Mouse (Mus musculus): Measurements from ENCODE around the gene Osbpl8. TPM values are rescaled to one million over a fixed set of nuclear protein-coding genes. Genes with fewer than 3 reads are reported as not detected.
"Not testable (repeated sequence)": the region's sequence is repeated elsewhere in the genome, so short reads cannot be mapped to it uniquely, and the experiment has no call there.

The Osbpl8 gene
- total and polyA plus RNA-seq, 3 experiments = 12.9 to 26.4 (median 23.4) TPM

DNA sequence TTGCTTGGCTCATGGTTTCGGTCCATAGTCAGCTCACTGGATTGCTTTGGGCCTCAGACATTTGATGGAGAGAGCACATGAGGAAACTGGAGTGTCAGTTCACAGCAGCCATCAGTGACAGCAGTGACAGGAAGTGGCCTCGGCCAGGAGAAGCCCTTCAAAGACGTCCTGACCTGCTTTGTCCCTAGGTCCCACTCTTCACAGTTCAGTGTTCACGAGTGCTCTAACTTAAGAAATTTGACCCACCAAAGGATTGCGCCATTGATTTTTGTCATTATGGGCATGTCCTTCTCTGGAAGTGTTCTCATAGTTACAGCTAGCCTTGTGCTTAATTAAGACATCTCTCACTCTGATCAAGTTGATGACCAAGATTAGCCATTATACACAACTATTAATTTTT, 34.2 kb downstream of the Osbpl8 start:
- H3K27me3 ChIP-seq (replicated peaks); DNase-seq (ENCODE audit: extremely low read depth); H3K9me3 ChIP-seq (replicated peaks; ENCODE audit: low read length); H3K4me1 ChIP-seq (ENCODE audit: control insufficient read depth in 1 of 2, insufficient read depth in 2 of 2); in situ Hi-C loops (cut with MboI; ENCODE audit: low pct_ligation_motif_present, low pct_unique_long_range_greater_than_20kb, low sequenced_read_pairs); H3K4me2 ChIP-seq (ENCODE audit: insufficient read depth, low read depth, poor library complexity, severe bottlenecking); H3K9ac ChIP-seq (ENCODE audit: insufficient read depth, low read depth); dilution Hi-C loops (cut with MboI; ENCODE audit: extremely low pct_ligation_motif_present, extremely low pct_unique_long_range_greater_than_20kb, low sequenced_read_pairs); H3K4me3 ChIP-seq (replicated peaks in 1 of 3; ENCODE audit: low read depth in 2 of 3, low read length in 2 of 3, poor library complexity in 1 of 3); H3K27ac ChIP-seq (ENCODE audit: insufficient read depth, low read depth): not testable (repeated sequence)
- peaks cover 8 to 35% of the 10 kb centered on the region in 2 experiments for H3K36me3 ChIP-seq (replicated peaks in 1 of 2; ENCODE audit: control insufficient read depth in 1 of 2, insufficient read depth in 1 of 2, low read length in 1 of 2)
- peaks cover 29% of the 10 kb centered on the region for H3K79me2 ChIP-seq (replicated peaks; ENCODE audit: control insufficient read depth, extremely low read depth, insufficient read depth, poor library complexity, severe bottlenecking)

GRCm38 (mm10) chr10:111201120-111201519, 36.6 kb downstream of the Osbpl8 start:
- Histone ChIP-seq H3K9me3 (replicated peaks; ENCODE audit: low read length) (no peaks in the 10 kb centered on the region), H3K4me3 (replicated peaks in 1 of 3; ENCODE audit: low read depth in 2 of 3, low read length in 2 of 3, poor library complexity in 1 of 3) (no peak overlapping the region), H3K27me3 (replicated peaks) (no peaks in the 10 kb centered on the region), H3K27ac (ENCODE audit: insufficient read depth, low read depth) (no peak overlapping the region), H3K4me1 (ENCODE audit: control insufficient read depth in 1 of 2, insufficient read depth in 2 of 2) (no peaks in the 10 kb centered on the region), H3K9ac (ENCODE audit: insufficient read depth, low read depth) (no peak overlapping the region), H3K4me2 (ENCODE audit: insufficient read depth, low read depth, poor library complexity, severe bottlenecking) (no peak overlapping the region), H3K79me2 (replicated peaks; ENCODE audit: control insufficient read depth, extremely low read depth, insufficient read depth, poor library complexity, severe bottlenecking) (peaks cover 18% of the 10 kb centered on the region), H3K36me3 (replicated peaks in 1 of 2; ENCODE audit: control insufficient read depth in 1 of 2, insufficient read depth in 1 of 2, low read length in 1 of 2) (peaks cover 8 to 38% of the 10 kb centered on the region in 2 experiments)
- no peak for TF ChIP-seq TCF12 (IDR thresholded peaks at IDR 0.05; ENCODE audit: low read depth, low read length)
- no peak for TF ChIP-seq PAX5 (IDR thresholded peaks at IDR 0.05; ENCODE audit: low read length)
- no peak for TF ChIP-seq KAT2A (IDR thresholded peaks at IDR 0.05; ENCODE audit: insufficient replicate concordance, low read length)
- no peak for TF ChIP-seq TBP (conservative IDR thresholded peaks at IDR 0.05; ENCODE audit: low read depth, low read length)
- TF ChIP-seq ZNF384 (IDR thresholded peaks at IDR 0.05; ENCODE audit: low read depth, low read length) = no peak
- no peak for TF ChIP-seq UBTF (IDR thresholded peaks at IDR 0.05; ENCODE audit: low read depth, low read length)
- no peak for TF ChIP-seq RAD21 (IDR thresholded peaks at IDR 0.05; ENCODE audit: low read depth, low read length)
- TF ChIP-seq JUND (conservative IDR thresholded peaks at IDR 0.05; ENCODE audit: low read depth, low read length) = no peak
- TF ChIP-seq NRF1 (IDR thresholded peaks at IDR 0.05; ENCODE audit: low read depth, low read length) = no peak
- TF ChIP-seq GABPA (IDR thresholded peaks at IDR 0.05; ENCODE audit: insufficient replicate concordance, low read depth, low read length) = no peak
- no peak for TF ChIP-seq IRF4 (IDR thresholded peaks at IDR 0.05; ENCODE audit: low read depth, low read length)
- no peak for TF ChIP-seq CTCF (conservative IDR thresholded peaks at IDR 0.05 in 1 of 2, IDR thresholded peaks at IDR 0.05 in 1 of 2; ENCODE audit: low read depth in 2 of 2, low read length in 2 of 2)
- no peak for TF ChIP-seq MXI1 (IDR thresholded peaks at IDR 0.05; ENCODE audit: low read depth, low read length)
- TF ChIP-seq BHLHE40 (IDR thresholded peaks at IDR 0.05; ENCODE audit: low read depth, low read length) = no peak
- TF ChIP-seq HCFC1 (IDR thresholded peaks at IDR 0.05; ENCODE audit: low read depth, low read length) = no peak
- TF ChIP-seq ELF1 (IDR thresholded peaks at IDR 0.05; ENCODE audit: low read depth, low read length) = no peak
- TF ChIP-seq JUN (IDR thresholded peaks at IDR 0.05; ENCODE audit: insufficient read depth, low read depth, low read length) = no peak
- TF ChIP-seq CHD1 (IDR thresholded peaks at IDR 0.05; ENCODE audit: low read depth, low read length) = no peak
- dilution Hi-C loops (cut with MboI; ENCODE audit: extremely low pct_ligation_motif_present, extremely low pct_unique_long_range_greater_than_20kb, low sequenced_read_pairs) = no loop called here
- DNase-seq (ENCODE audit: extremely low read depth) = no peak
- in situ Hi-C loops (cut with MboI; ENCODE audit: low pct_ligation_motif_present, low pct_unique_long_range_greater_than_20kb, low sequenced_read_pairs) = no loop called here

Data from CH12.LX (cell line).